Mouse (Mus musculus) neural tube, embryonic 14.5 days (tissue): ENCODE data around the gene Sf3b3. TPM values are rescaled to one million over a fixed set of nuclear protein-coding genes. Genes with fewer than 3 reads are reported as not detected.

Experiments
- ATAC-seq: fragments of 200-750 bp; cut with Nextera tagmentation; 2 replicates; pipeline ENCODE4 v1.8.0; 2017; ENCODE audit warnings: low read depth, mild to moderate bottlenecking, moderate TSS enrichment, moderate library complexity
- H3K27ac ChIP-seq: fragments of 300-500 bp; sonication (generic); 2 replicates; pipeline ENCODE4 v1.5.1; 2014; ENCODE audit warnings: low read depth, mild to moderate bottlenecking, control low read depth, low read length, moderate library complexity, mixed read lengths
- H3K27me3 ChIP-seq: fragments of 300-500 bp; sonication (generic); 2 replicates; pipeline ENCODE4 v1.6.1; 2014; ENCODE audit warnings: low read length; ENCODE audit not compliant: control insufficient read depth, insufficient read depth
- H3K36me3 ChIP-seq: fragments of 300-500 bp; sonication (generic); 2 replicates; pipeline ENCODE4 v1.6.1; 2014; ENCODE audit warnings: low read length, mixed read lengths; ENCODE audit not compliant: control insufficient read depth, insufficient read depth
- H3K4me1 ChIP-seq: fragments of 300-500 bp; sonication (generic); 2 replicates; pipeline ENCODE4 v1.6.1; 2014; ENCODE audit warnings: low read length; ENCODE audit not compliant: control insufficient read depth, insufficient read depth
- H3K4me2 ChIP-seq: fragments of 300-500 bp; sonication (generic); 2 replicates; pipeline ENCODE4 v1.6.1; 2014; ENCODE audit warnings: mild to moderate bottlenecking, low read depth, low read length, control low read depth
- H3K4me3 ChIP-seq: fragments of 300-500 bp; sonication (generic); 2 replicates; pipeline ENCODE4 v1.5.1; 2014; ENCODE audit warnings: low read depth, low read length, control low read depth, mixed read lengths
- H3K9ac ChIP-seq: fragments of 300-500 bp; sonication (generic); replicated peaks from 2 replicates; pipeline ENCODE4 v1.6.1; 2014; ENCODE audit warnings: low read depth, mild to moderate bottlenecking, control low read depth, low read length, mixed read lengths
- H3K9me3 ChIP-seq: fragments of 300-500 bp; sonication (generic); 2 replicates; pipeline ENCODE4 v1.6.1; 2016; ENCODE audit warnings: low read length; ENCODE audit not compliant: control insufficient read depth
- WGBS: fragments of 180-500 bp; shearing (Covaris S2); extraction: QIAGEN DNeasy Blood & Tissue Kit; methylation state at CpG from one replicate; pipeline ENCODE4 v1.1.7; 2014; 5-methylcytosine and 5-hydroxymethylcytosine counted together
- polyA plus RNA-seq: library from polyadenylated mRNA; unstranded; fragments of >200 nt; fragmentation: Nextera tagmentation; extraction: Ambion mirVana; gene quantifications from 2 replicates; pipeline ENCODE4 v1.2.1, GENCODE M21; 2014

Sf3b3 gene
- polyA plus RNA-seq, 1 experiment from 2014 or later: 87.3 TPM

- H3K27me3 ChIP-seq: no peaks in the 10 kb centered on the region
- 100% methylated on average over 3 of the region's 3 CpGs for WGBS
These were observed 70.3 kb downstream of the Sf3b3 start for GRCm38 (mm10) chr8:110776335-110776734.

GRCm38 (mm10) chr8:110775721-110776120 lies 70.9 kb downstream of the Sf3b3 start:
- no peak for ATAC-seq
- H3K4me3 ChIP-seq: no peak overlapping the region
- H3K9me3 ChIP-seq: no peaks in the 10 kb centered on the region
- WGBS: 91% methylated on average over 3 of the region's 3 CpGs
- no peak overlapping the region for H3K27ac ChIP-seq
- H3K36me3 ChIP-seq: no peaks in the 10 kb centered on the region
- H3K4me2 ChIP-seq: no peak overlapping the region
- no peaks in the 10 kb centered on the region for H3K4me1 ChIP-seq
- no peaks in the 10 kb centered on the region for H3K27me3 ChIP-seq
- H3K9ac ChIP-seq: no peak overlapping the region

More at GRCm38 (mm10) chr8:110776335-110776734, 70.3 kb downstream of the Sf3b3 start:
- Histone ChIP-seq H3K4me3 (no peak overlapping the region), H3K9me3 (no peaks in the 10 kb centered on the region), H3K27ac (no peak overlapping the region), H3K9ac (no peak overlapping the region), H3K4me2 (no peak overlapping the region), H3K4me1 (no peaks in the 10 kb centered on the region), H3K36me3 (no peaks in the 10 kb centered on the region)
- ATAC-seq: no peak

GRCm38 (mm10) chr8:110775316-110775715 lies 71.3 kb downstream of the Sf3b3 start:
- no peak for ATAC-seq
- WGBS: 81% methylated on average over 8 of the region's 8 CpGs
- no peak overlapping the region for H3K4me2 ChIP-seq

GRCm38 (mm10) chr8:110774725-110775124 lies 71.9 kb downstream of the Sf3b3 start:
- Histone ChIP-seq H3K27ac (no peak overlapping the region), H3K4me1 (no peaks in the 10 kb centered on the region), H3K9ac (no peak overlapping the region), H3K36me3 (no peaks in the 10 kb centered on the region), H3K4me2 (no peak overlapping the region), H3K4me3 (no peak overlapping the region), H3K27me3 (no peaks in the 10 kb centered on the region), H3K9me3 (no peaks in the 10 kb centered on the region)
- ATAC-seq: no peak
- 87% methylated on average over 6 of the region's 6 CpGs for WGBS

More at GRCm38 (mm10) chr8:110775316-110775715, 71.3 kb downstream of the Sf3b3 start:
- H3K9me3 ChIP-seq: no peaks in the 10 kb centered on the region
- no peak overlapping the region for H3K4me3 ChIP-seq
- no peak overlapping the region for H3K9ac ChIP-seq
- H3K27ac ChIP-seq: no peak overlapping the region
- no peaks in the 10 kb centered on the region for H3K4me1 ChIP-seq
- no peaks in the 10 kb centered on the region for H3K36me3 ChIP-seq
- no peaks in the 10 kb centered on the region for H3K27me3 ChIP-seq

- Histone ChIP-seq H3K9me3 (no peaks in the 10 kb centered on the region), H3K36me3 (no peaks in the 10 kb centered on the region), H3K4me1 (no peaks in the 10 kb centered on the region), H3K9ac (no peak overlapping the region), H3K4me2 (no peak overlapping the region), H3K27me3 (no peaks in the 10 kb centered on the region), H3K4me3 (no peak overlapping the region), H3K27ac (no peak overlapping the region)
- WGBS: 79% methylated on average over 3 of the region's 3 CpGs
- ATAC-seq: no peak
These were observed 72.5 kb downstream of the Sf3b3 start for GRCm38 (mm10) chr8:110774047-110774446.

GRCm38 (mm10) chr8:110772452-110772851 lies 74.1 kb downstream of the Sf3b3 start:
- Histone ChIP-seq H3K9ac (no peak overlapping the region), H3K9me3 (no peaks in the 10 kb centered on the region), H3K4me1 (no peaks in the 10 kb centered on the region), H3K27me3 (no peaks in the 10 kb centered on the region), H3K36me3 (no peaks in the 10 kb centered on the region), H3K4me3 (no peak overlapping the region), H3K4me2 (no peak overlapping the region), H3K27ac (no peak overlapping the region)
- no peak for ATAC-seq
- 84% methylated on average over 7 of the region's 7 CpGs for WGBS

DNA sequence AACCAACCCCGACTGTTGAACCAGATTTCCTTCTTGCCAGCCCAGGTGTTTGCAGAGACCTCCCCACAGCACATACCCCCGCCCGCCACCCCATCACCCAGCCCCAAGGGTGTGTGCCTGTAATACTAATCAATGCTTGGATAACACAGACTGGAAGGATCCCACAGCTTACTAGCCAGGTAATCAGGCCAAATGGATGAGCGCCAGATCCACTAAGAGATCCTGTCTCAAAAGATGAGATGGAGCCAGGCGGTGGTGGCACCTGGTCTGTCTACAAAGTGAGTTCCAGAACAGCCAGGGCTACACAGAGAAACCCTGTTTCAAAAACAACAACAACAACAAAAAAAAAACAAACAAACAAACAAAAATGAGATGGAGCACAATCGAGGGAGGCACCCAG lies 79.3 kb downstream of the Sf3b3 start:
- H3K4me3 ChIP-seq: no peak overlapping the region
- ATAC-seq: no peak
- no peak overlapping the region for H3K9ac ChIP-seq
- H3K9me3 ChIP-seq: no peaks in the 10 kb centered on the region
- H3K27ac ChIP-seq: no peak overlapping the region
- H3K4me2 ChIP-seq: no peak overlapping the region
- H3K36me3 ChIP-seq: no peaks in the 10 kb centered on the region
- 88% methylated on average over 6 of the region's 6 CpGs for WGBS
- H3K4me1 ChIP-seq: no peaks in the 10 kb centered on the region
- no peaks in the 10 kb centered on the region for H3K27me3 ChIP-seq

- ATAC-seq: no peak
- no peak overlapping the region for H3K4me3 ChIP-seq
- H3K4me1 ChIP-seq: no peaks in the 10 kb centered on the region
- H3K27me3 ChIP-seq: no peaks in the 10 kb centered on the region
- no peak overlapping the region for H3K27ac ChIP-seq
- no peak overlapping the region for H3K9ac ChIP-seq
- 53% methylated on average over 3 of the region's 3 CpGs for WGBS
- H3K36me3 ChIP-seq: no peaks in the 10 kb centered on the region
- no peaks in the 10 kb centered on the region for H3K9me3 ChIP-seq
- no peak overlapping the region for H3K4me2 ChIP-seq
These were observed 81.9 kb downstream of the Sf3b3 start for GRCm38 (mm10) chr8:110764671-110765070.

GRCm38 (mm10) chr8:110761988-110762387 lies 84.6 kb downstream of the Sf3b3 start:
- ATAC-seq: no peak
- Histone ChIP-seq H3K4me3 (no peak overlapping the region), H3K4me1 (no peaks in the 10 kb centered on the region), H3K27ac (no peak overlapping the region), H3K9ac (no peak overlapping the region), H3K36me3 (no peaks in the 10 kb centered on the region), H3K4me2 (no peak overlapping the region), H3K9me3 (no peaks in the 10 kb centered on the region), H3K27me3 (no peaks in the 10 kb centered on the region)
- WGBS: 67% methylated on average over 6 of the region's 6 CpGs

- Histone ChIP-seq H3K4me3 (no peak overlapping the region), H3K27ac (no peak overlapping the region), H3K9ac (no peak overlapping the region), H3K4me1 (no peaks in the 10 kb centered on the region), H3K36me3 (no peaks in the 10 kb centered on the region), H3K4me2 (no peak overlapping the region), H3K27me3 (no peaks in the 10 kb centered on the region), H3K9me3 (no peaks in the 10 kb centered on the region)
- 51% methylated on average over 5 of the region's 5 CpGs for WGBS
- no peak for ATAC-seq
These were observed 85.4 kb downstream of the Sf3b3 start for GRCm38 (mm10) chr8:110761185-110761584.
